Comparison of ENCODE assay signal across 22 mouse cellular contexts in genomic region chr4:72534563-72534962, GRCm38 (mm10).
A peak's percentile ranks its signal among the peaks of the same experiment; 100 is the strongest.
DNase-seq lines count a peak whose midpoint lies in the region; ATAC-seq and TF ChIP-seq lines count a peak whose summit lies in the region.
"Had no signal": no experiment of that assay in that cellular context is flagged by ENCODE, and none has a peak within 500 bp of the region (broad histone marks: within the 10 kb centered on the region; RNA-seq: fewer than 3 reads in every experiment).

No protein-coding gene starts in this region.

- no peaks in the 10 kb centered on the region for H3K27me3 ChIP-seq in limb, embryonic 14.5 days (ENCODE audit: control insufficient read depth, insufficient read depth, low read length)
- H3K27me3 ChIP-seq in limb, embryonic 10.5 days (ENCODE audit: low read depth, poor library complexity, severe bottlenecking) = no peaks in the 10 kb centered on the region
- H3K27me3 ChIP-seq: forebrain, embryonic 12.5 days; heart, embryonic 15.5 days; kidney, embryonic 15.5 days; megakaryocyte, embryonic 14.5 days had no signal

- no peak for ATAC-seq in limb, embryonic 14.5 days (ENCODE audit: low FRiP score, low read depth)
- peak; percentile 61; the same call in 1 of the 2 replicates for ATAC-seq in granulocyte monocyte progenitor cell, adult 5-6 weeks (replicated peaks; ENCODE audit: poor library complexity, severe bottlenecking)
- ATAC-seq: midbrain, embryonic 16.5 days had no signal

- WGBS in limb, embryonic 14.5 days = 27% methylated on average over 1 of the region's 1 CpGs
- 67% methylated on average over 1 of the region's 1 CpGs for WGBS in limb, embryonic 10.5 days

- peak; percentile 3 to 9 for DNase-seq in heart, adult 18-20 months
- no peak for DNase-seq in heart, postnatal 25 days (ENCODE audit: low spot score)
- DNase-seq in limb, embryonic 14.5 days (ENCODE audit: low spot score) = peak; percentile 4
- no peak for DNase-seq in limb, embryonic 10.5 days (ENCODE audit: low spot score)
- peak; percentile 11 for DNase-seq in Muller cell, postnatal 12 days (ENCODE audit: inconsistent ontology term)
- DNase-seq in thymus, postnatal 14 days = no peak
- DNase-seq in adrenal gland, postnatal 14 days = no peak
- DNase-seq: adrenal gland, adult 2 months; cerebellum, adult 2 months; cerebellum, postnatal 36 days; gastrocnemius, postnatal 10 days; heart, adult 2 months; liver; retina, postnatal 1 day had no signal

- no peaks in the 10 kb centered on the region for H3K36me3 ChIP-seq in limb, embryonic 14.5 days (ENCODE audit: control insufficient read depth, insufficient read depth, low read length)
- no peaks in the 10 kb centered on the region for H3K36me3 ChIP-seq in limb, embryonic 10.5 days
- H3K36me3 ChIP-seq: forebrain, embryonic 12.5 days; heart, embryonic 15.5 days; hindbrain, embryonic 10.5 days; kidney, embryonic 15.5 days had no signal

- H3K9me3 ChIP-seq in limb, embryonic 14.5 days (ENCODE audit: control insufficient read depth, low read length) = no peaks in the 10 kb centered on the region
- no peaks in the 10 kb centered on the region for H3K9me3 ChIP-seq in limb, embryonic 10.5 days (replicated peaks)
- H3K9me3 ChIP-seq: forebrain, embryonic 12.5 days; heart, embryonic 15.5 days; hindbrain, embryonic 10.5 days; kidney, embryonic 15.5 days; megakaryocyte, embryonic 14.5 days had no signal

- H3K4me1 ChIP-seq in limb, embryonic 14.5 days (ENCODE audit: control insufficient read depth, insufficient read depth, low read length) = no peaks in the 10 kb centered on the region
- H3K4me1 ChIP-seq in limb, embryonic 10.5 days = no peaks in the 10 kb centered on the region
- H3K4me1 ChIP-seq: forebrain, embryonic 12.5 days; heart, embryonic 15.5 days; hindbrain, embryonic 10.5 days; kidney, embryonic 15.5 days; megakaryocyte, embryonic 14.5 days had no signal

- H3K4me2 ChIP-seq in limb, embryonic 14.5 days (replicated peaks; ENCODE audit: low read depth, low read length, severe bottlenecking) = no peak overlapping the region
- H3K4me2 ChIP-seq: forebrain, embryonic 12.5 days; heart, embryonic 15.5 days; kidney, embryonic 15.5 days had no signal

- H3K4me3 ChIP-seq in limb, embryonic 14.5 days (replicated peaks; ENCODE audit: low read length) = no peak overlapping the region
- no peak overlapping the region for H3K4me3 ChIP-seq in limb, embryonic 10.5 days
- H3K4me3 ChIP-seq: forebrain, embryonic 12.5 days; heart, adult 2 months; heart, embryonic 15.5 days; hindbrain, embryonic 10.5 days; kidney, embryonic 15.5 days; megakaryocyte, embryonic 14.5 days had no signal

- H3K27ac ChIP-seq in limb, embryonic 14.5 days (replicated peaks; ENCODE audit: low read depth, low read length) = no peak overlapping the region
- no peak overlapping the region for H3K27ac ChIP-seq in limb, embryonic 10.5 days
- H3K27ac ChIP-seq: forebrain, embryonic 12.5 days; heart, adult 2 months; heart, embryonic 15.5 days; hindbrain, embryonic 10.5 days; kidney, embryonic 15.5 days; stomach, postnatal 0 days had no signal

- no peak overlapping the region for H3K9ac ChIP-seq in limb, embryonic 14.5 days (ENCODE audit: low read depth, low read length, severe bottlenecking)
- H3K9ac ChIP-seq: forebrain, embryonic 12.5 days; heart, embryonic 15.5 days; kidney, embryonic 15.5 days had no signal

- intact Hi-C loops in heart, postnatal 25 days (cut with DNase I) = no loop called here

- TF ChIP-seq POLR2A in limb, embryonic 14.5 days (IDR thresholded peaks at IDR 0.05; ENCODE audit: borderline replicate concordance, extremely low read depth, insufficient read depth, insufficient read length) = no peak

Comparison
In these comparisons a context has a peak if more than half of its experiments do, and no peak if none do; other contexts are left out.
1. DNase-seq: peak in heart, adult 18-20 months (2 of 2), limb, embryonic 14.5 days (single experiment) and Muller cell, postnatal 12 days (single experiment); none in heart, postnatal 25 days (single experiment), limb, embryonic 10.5 days (single experiment), thymus, postnatal 14 days (single experiment) and adrenal gland, postnatal 14 days (single experiment).